Mouse (Mus musculus) liver, adult 10 weeks (tissue): ENCODE results near the gene Gm17490. TPM values are rescaled to one million over a fixed set of nuclear protein-coding genes. Genes with fewer than 3 reads are reported as not detected.

ENCODE experiments used
- polyA plus RNA-seq: library from polyadenylated mRNA; stranded (reverse); fragments of 350-450 nt; fragmentation: Illumina TruSeq; extraction: RNeasy Lipid Tissue Mini Kit (QIAGEN cat#74804); gene quantifications from one replicate; pipeline ENCODE4 v1.2.3, GENCODE M21; 2014; ENCODE audit warnings: low read depth, low replicate concordance

Gm17490 gene
- polyA plus RNA-seq: not detected

DNA sequence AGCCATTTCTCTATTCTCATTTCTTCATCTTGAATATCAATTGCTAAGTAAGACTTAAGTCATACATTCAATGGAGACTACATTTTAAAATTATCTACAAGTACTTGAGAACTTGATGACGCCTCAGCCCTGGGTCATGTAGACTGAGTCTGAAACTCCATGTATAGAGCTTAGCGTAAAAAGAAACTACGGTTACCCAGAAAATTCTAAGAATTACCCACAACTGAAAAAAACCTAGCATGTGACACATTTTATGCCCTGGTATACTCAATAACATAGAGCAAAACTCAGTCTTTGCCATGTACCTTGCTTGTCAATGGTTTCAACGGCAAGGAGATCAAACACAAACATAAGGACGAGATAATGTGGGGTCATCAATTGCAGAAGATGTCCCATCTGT is at the start of gene Gm17490:
Gm17490 (minus strand) TSS at position 375 of the 400 bp plus-strand sequence.

DNA sequence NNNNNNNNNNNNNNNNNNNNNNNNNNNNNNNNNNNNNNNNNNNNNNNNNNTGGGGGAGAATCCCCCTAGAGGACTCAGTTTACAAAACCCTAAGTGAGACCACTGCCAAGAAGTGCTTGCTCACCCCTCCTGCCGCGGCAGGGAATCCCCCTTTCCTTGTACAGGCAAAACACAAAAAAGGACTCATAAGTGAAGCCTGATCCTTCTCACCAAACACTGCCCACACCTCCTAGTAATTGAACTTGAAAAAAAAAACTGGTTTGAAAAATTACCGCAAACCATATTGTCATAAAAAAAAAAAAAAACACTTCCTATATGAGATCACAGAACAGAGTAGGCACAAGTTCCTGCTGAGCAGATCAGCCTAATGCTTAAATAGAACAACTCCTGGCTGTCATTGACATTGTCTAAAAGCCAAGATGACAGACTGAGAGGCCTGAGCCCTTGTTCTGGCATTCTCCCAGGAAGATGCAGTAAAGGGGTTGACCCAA is 16.4 kb upstream of the Gm17490 start, which contains the start of gene Il2ra:
Il2ra (plus strand) TSS at position 357 of the 491 bp plus-strand sequence.

DNA sequence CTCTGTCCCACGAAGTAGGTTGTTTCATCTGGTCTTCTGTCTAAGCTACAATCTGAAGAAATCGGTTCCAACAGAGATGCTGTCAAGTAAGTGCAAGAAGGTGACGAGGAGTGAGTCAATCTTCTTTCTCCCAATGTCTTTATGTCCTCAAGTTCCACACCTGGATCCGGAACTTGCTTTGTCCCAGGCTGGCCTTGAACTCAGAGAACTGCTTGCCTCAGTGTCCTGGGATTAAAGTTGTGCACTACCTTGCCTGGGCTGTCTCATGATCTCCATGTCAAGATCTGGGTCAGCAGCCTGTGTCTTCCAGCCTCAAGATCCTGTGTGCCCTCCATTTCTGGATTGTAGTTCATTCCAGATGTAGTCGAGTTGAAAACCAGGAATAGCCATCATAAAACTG is 22.0 kb downstream of the Gm17490 start, which contains the start of gene Rbm17:
Rbm17 (minus strand) TSS at position 101 of the 400 bp plus-strand sequence.

Other genes with a start within 250 kb of the Gm17490 start
- 2.0 TPM for gene Pfkfb3, start 72.2 kb downstream of the Gm17490 start, polyA plus RNA-seq
- gene Rbm17, start 22.1 kb downstream of the Gm17490 start, polyA plus RNA-seq: 118 TPM
- 0.16 TPM for gene Il2ra, start 16.5 kb upstream of the Gm17490 start, polyA plus RNA-seq
- gene Il15ra, start 79.0 kb upstream of the Gm17490 start, polyA plus RNA-seq: 47.1 TPM
- gene Fbh1, start 151.3 kb upstream of the Gm17490 start, polyA plus RNA-seq: 25.5 TPM
- gene Ankrd16, start 151.6 kb upstream of the Gm17490 start, polyA plus RNA-seq: 10.7 TPM